Mouse (Mus musculus): ENCODE measurements around the gene Utp4.

DNA sequence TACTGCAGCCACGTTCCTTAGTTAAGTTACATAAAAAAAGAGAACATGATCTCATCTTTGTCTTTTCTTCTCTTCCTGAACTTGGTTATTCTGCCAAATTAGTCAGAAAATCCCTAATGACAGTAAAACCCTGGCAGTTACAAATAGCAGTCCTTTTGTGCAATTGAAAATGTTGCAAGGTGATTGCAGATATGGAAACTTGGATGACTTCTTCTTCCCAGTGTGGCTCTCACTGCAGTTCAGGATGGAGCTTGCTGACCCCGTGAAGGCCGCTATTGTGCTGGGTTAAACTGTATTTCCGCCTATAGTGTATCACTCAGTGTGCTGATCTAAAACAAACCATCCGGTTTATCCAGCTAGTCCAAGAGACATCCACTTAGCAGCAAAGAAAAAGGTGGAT, 78.5 kb downstream of the Utp4 start:
- TF ChIP-seq GATA1 (IDR thresholded peaks at IDR 0.05; ENCODE audit: low read length) (no peak), TAL1 (IDR thresholded peaks at IDR 0.05; ENCODE audit: low read length) (no peak)

Measured in erythroblast, embryonic 14.5 days (primary cell).